Mouse (Mus musculus) c-Kit-positive CD71-negative TER-119-negative erythroid progenitor cells, embryonic 14.5 days (primary cell): ENCODE measurements around the gene Sertad3.
"Not testable (repeated sequence)": the region's sequence is repeated elsewhere in the genome, so short reads cannot be mapped to it uniquely, and the experiment has no call there.

Experiments used
- DNase-seq: peaks from one replicate; pipeline ENCODE4 v3.0.0-alpha.2; 2013; ENCODE audit warnings: low read depth

The Sertad3 gene

GRCm38 (mm10) chr7:27493022-27493421 lies 19.5 kb downstream of the Sertad3 start:
- no peak for DNase-seq

- DNase-seq: no peak
Measured at GRCm38 (mm10) chr7:27493450-27493849, 19.9 kb downstream of the Sertad3 start.

GRCm38 (mm10) chr7:27494659-27495367 lies 21.2 kb downstream of the Sertad3 start:
- not testable (repeated sequence) for DNase-seq

GRCm38 (mm10) chr7:27499036-27499435 lies 25.5 kb downstream of the Sertad3 start, which contains the start of gene Prx:
Gene Prx (plus strand): TSS chr7:27499324.
- DNase-seq: no peak

- no peak for DNase-seq
Measured at GRCm38 (mm10) chr7:27501620-27502019, 28.1 kb downstream of the Sertad3 start.

GRCm38 (mm10) chr7:27506765-27507370 lies 33.3 kb downstream of the Sertad3 start:
- no peak for DNase-seq

- DNase-seq: peak; percentile 98
Measured at GRCm38 (mm10) chr7:27507711-27508647, 34.4 kb downstream of the Sertad3 start.

- peak; percentile 63 for DNase-seq
Measured at GRCm38 (mm10) chr7:27508648-27509005, 35.1 kb downstream of the Sertad3 start.

GRCm38 (mm10) chr7:27510809-27511208 lies 37.2 kb downstream of the Sertad3 start:
- no peak for DNase-seq

GRCm38 (mm10) chr7:27514961-27515360 lies 41.4 kb downstream of the Sertad3 start:
- DNase-seq: no peak

GRCm38 (mm10) chr7:27518314-27518713 lies 44.7 kb downstream of the Sertad3 start:
- no peak for DNase-seq

- DNase-seq: no peak
Measured at GRCm38 (mm10) chr7:27520104-27520503, 46.5 kb downstream of the Sertad3 start.

GRCm38 (mm10) chr7:27520599-27520998 lies 47.0 kb downstream of the Sertad3 start:
- no peak for DNase-seq

- DNase-seq: no peak
Measured at GRCm38 (mm10) chr7:27522967-27523366, 49.4 kb downstream of the Sertad3 start, which contains the start of gene Hipk4. Gene Hipk4 (plus strand): TSS chr7:27523267.

GRCm38 (mm10) chr7:27523805-27524204 lies 50.2 kb downstream of the Sertad3 start:
- no peak for DNase-seq

- peak; percentile 83 for DNase-seq
Measured at GRCm38 (mm10) chr7:27526039-27526827, 52.7 kb downstream of the Sertad3 start.
